Mouse (Mus musculus) gastrocnemius, adult 8-10 months (tissue): Measurements from ENCODE around the gene Borcs5. TPM values are rescaled to one million over a fixed set of nuclear protein-coding genes. Genes with fewer than 3 reads are reported as not detected.

ENCODE experiments used
- DNase-seq, 2 experiments: peaks; one replicate each; pipeline ENCODE4 v3.0.0; 2022; ENCODE audit warnings: low spot score in 2 of 2
- total RNA-seq, 4 experiments: library from RNA; stranded (reverse); gene quantifications; 2 replicates each; pipeline ENCODE4 v1.2.4; 2022

Borcs5 gene
- total RNA-seq, 4 experiments from 2014 or later: 16.8 to 18.8 (median 17.4) TPM

DNA sequence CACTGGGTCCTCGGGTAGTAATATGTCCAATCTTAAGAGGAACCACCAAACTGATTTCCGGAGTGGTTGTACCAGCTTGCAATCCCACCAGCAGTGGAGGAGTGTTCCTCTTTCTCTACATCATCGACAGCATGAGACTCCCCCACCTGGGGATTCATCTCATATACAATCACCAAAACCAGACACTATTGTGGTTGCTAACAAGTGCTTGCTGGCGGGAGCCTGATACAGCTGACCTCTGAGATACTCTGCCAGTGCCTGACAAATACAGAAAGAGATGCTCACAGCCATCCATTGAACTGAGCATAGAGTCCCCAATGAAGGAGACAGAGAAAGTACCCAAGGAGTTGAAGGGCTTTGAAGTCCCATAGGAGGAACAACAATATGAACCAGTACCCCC, 116.7 kb downstream of the Borcs5 start:
- DNase-seq: no peak

Other genes starting within 250 kb of the Borcs5 start
- gene Bcl2l14, start 243.2 kb upstream of the Borcs5 start, total RNA-seq: not detected
- 10 to 100 TPM; 35.7 to 50.1 (median 41.2) TPM for gene Lrp6, start 72.5 kb upstream of the Borcs5 start, total RNA-seq
- 1 to 10 TPM in 1 of 4 experiments, under 1 TPM in 3; 0.46 to 1.0 (median 0.75) TPM for gene Mansc1, start 7.0 kb upstream of the Borcs5 start, total RNA-seq
- gene Dusp16, start 153.1 kb downstream of the Borcs5 start, total RNA-seq: 10 to 100 TPM; 14.4 to 18.5 (median 15.8) TPM
- gene Crebl2, start 190.6 kb downstream of the Borcs5 start, total RNA-seq: 10 to 100 TPM; 11.1 to 14.2 (median 12.4) TPM